Mouse (Mus musculus) heart, embryonic 14.5 days (tissue): ENCODE results near the gene 2010111I01Rik. TPM values are rescaled to one million over a fixed set of nuclear protein-coding genes. Genes with fewer than 3 reads are reported as not detected.

ENCODE experiments used
- ATAC-seq: fragments of 200-750 bp; cut with Nextera tagmentation; 2 replicates; pipeline ENCODE4 v1.8.0; 2017; ENCODE audit warnings: low read depth, moderate TSS enrichment; ENCODE audit not compliant: insufficient number of reproducible peaks, insufficient read depth, low FRiP score
- H3K27ac ChIP-seq, 2 experiments: fragments of 200-500 bp in 1 of 2; fragments of 300-500 bp in 1 of 2; sonication (generic) in 1 of 2; replicated peaks in 1 of 2; 2 replicates each; pipeline ENCODE4 v1.5.1; 2012 to 2014; ENCODE audit warnings: low read depth in 2 of 2, low read length in 2 of 2, control low read depth in 1 of 2, mild to moderate bottlenecking in 1 of 2, mixed read lengths in 1 of 2; ENCODE audit not compliant: control insufficient read depth in 1 of 2, insufficient read depth in 1 of 2
- H3K27me3 ChIP-seq: fragments of 300-500 bp; sonication (generic); 2 replicates; pipeline ENCODE4 v1.6.1; 2014; ENCODE audit warnings: mild to moderate bottlenecking, low read length, control low read depth; ENCODE audit not compliant: control insufficient read depth, insufficient read depth
- H3K36me3 ChIP-seq: fragments of 300-500 bp; sonication (generic); 2 replicates; pipeline ENCODE4 v1.6.1; 2014; ENCODE audit warnings: mild to moderate bottlenecking, control low read depth, low read length, mixed read lengths; ENCODE audit not compliant: control insufficient read depth, insufficient read depth
- H3K4me1 ChIP-seq, 2 experiments: fragments of 200-500 bp in 1 of 2; fragments of 300-500 bp in 1 of 2; sonication (generic) in 1 of 2; 2 replicates each; pipeline ENCODE4 v1.6.1; 2012 to 2014; ENCODE audit warnings: low read length in 2 of 2, control low read depth in 1 of 2, mixed read lengths in 1 of 2; ENCODE audit not compliant: control insufficient read depth in 2 of 2, insufficient read depth in 2 of 2
- H3K4me2 ChIP-seq: fragments of 300-500 bp; sonication (generic); 2 replicates; pipeline ENCODE4 v1.6.1; 2014; ENCODE audit warnings: mild to moderate bottlenecking, low read length
- H3K4me3 ChIP-seq, 2 experiments: fragments of 200-500 bp in 1 of 2; fragments of 300-500 bp in 1 of 2; sonication (generic) in 1 of 2; 2 replicates each; pipeline ENCODE4 v1.5.1; 2012 to 2014; ENCODE audit warnings: low read length in 2 of 2, mild to moderate bottlenecking in 2 of 2, control low read depth in 1 of 2, low read depth in 1 of 2, moderate library complexity in 1 of 2; ENCODE audit not compliant: control insufficient read depth in 1 of 2, insufficient read depth in 1 of 2
- H3K9ac ChIP-seq: fragments of 300-500 bp; sonication (generic); 2 replicates; pipeline ENCODE4 v1.6.1; 2014; ENCODE audit warnings: mild to moderate bottlenecking, low read length
- H3K9me3 ChIP-seq: fragments of 300-500 bp; sonication (generic); 2 replicates; pipeline ENCODE4 v1.6.1; 2016; ENCODE audit warnings: low read length, control low read depth; ENCODE audit not compliant: control insufficient read depth
- WGBS: fragments of 180-500 bp; shearing (Covaris S2); extraction: QIAGEN DNeasy Blood & Tissue Kit; methylation state at CpG from one replicate; pipeline ENCODE4 v1.1.7; 2014; 5-methylcytosine and 5-hydroxymethylcytosine counted together
- polyA plus RNA-seq: library from polyadenylated mRNA; unstranded; fragments of >200 nt; fragmentation: Nextera tagmentation; extraction: Ambion mirVana; gene quantifications from 2 replicates; pipeline ENCODE4 v1.2.1, GENCODE M21; 2014

2010111I01Rik gene
- polyA plus RNA-seq, 1 experiment from 2014 or later = 69.5 TPM

DNA sequence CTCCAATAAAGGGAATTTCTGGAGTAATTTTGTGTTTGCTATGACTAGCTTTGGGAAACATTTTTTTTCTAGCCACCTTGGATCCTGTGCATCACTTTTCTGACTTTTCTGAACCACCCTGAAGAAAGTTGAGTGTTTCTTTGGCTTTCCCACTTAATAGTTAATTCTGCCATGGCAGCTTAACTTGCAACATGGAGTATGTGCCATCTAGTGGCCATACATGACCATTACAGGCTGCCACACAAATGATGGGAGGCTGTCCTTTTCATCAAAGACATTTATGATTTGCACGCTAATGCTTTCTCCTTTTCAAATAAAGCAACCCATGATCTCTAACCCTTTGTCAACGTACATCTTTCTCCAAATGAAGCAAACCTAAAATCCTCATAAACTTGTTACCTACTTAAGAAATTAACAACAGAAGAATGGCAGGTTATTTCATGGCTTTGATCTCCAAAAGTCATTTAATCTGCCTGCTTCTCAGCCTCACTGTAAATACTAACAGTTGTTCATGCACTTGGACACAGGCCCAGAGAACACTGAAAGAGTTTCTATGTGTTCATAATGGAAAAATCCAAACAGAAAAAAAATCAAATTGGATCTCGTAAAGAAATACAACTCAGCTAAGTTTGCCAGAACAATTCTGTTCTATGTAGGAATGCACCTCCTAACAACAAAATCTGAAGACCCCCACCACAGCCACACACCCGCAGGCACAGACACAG is 368.0 kb downstream of the 2010111I01Rik start:
- no peaks in the 10 kb centered on the region for H3K9me3 ChIP-seq
- no peak overlapping the region for H3K27ac ChIP-seq
- ATAC-seq = no peak
- no peak overlapping the region for H3K4me2 ChIP-seq
- no peak overlapping the region for H3K9ac ChIP-seq
- peaks cover 4% of the 10 kb centered on the region; the same call in 1 of the 2 replicates for H3K36me3 ChIP-seq
- no peak overlapping the region for H3K4me3 ChIP-seq
- no peaks in the 10 kb centered on the region for H3K27me3 ChIP-seq
- no peaks in the 10 kb centered on the region; a peak in 1 of 4 replicates for H3K4me1 ChIP-seq
- 41% methylated on average over 4 of the region's 4 CpGs for WGBS

DNA sequence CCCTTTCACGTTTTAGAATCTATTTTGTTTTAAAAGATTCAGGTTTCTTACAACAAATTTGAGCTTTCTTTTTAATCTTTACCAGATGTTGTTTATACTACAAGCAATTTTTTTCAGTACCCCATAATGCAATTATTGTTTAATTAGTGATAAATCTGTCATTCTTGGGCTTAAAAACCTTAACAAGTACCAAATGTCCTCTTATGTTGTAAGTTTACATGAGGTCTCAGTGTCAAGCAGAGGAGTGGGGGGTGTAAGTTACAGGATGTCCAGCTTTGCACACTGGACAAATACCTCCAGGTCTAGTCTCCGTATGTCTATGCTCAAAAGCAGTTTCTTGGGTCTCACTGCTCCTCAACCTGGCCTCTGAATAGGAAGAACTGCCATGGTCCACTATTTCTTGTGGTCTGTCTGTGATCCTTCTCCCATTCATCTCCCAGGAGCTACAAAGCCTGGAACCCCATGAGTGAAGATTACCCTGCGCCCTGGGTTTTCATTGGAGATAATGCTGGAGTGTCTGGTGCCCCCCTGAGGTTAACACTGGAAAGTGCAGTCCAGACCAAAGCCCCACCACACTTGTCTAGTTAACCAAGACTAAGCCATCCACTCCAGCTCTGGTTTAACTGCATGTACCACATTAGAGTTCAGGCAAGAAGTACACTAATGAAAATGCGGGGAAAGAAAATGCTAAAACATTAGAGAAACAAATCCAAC is 370.9 kb downstream of the 2010111I01Rik start:
- H3K9me3 ChIP-seq = no peaks in the 10 kb centered on the region
- H3K4me1 ChIP-seq = no peaks in the 10 kb centered on the region; a peak in 1 of 4 replicates
- H3K4me2 ChIP-seq = no peak overlapping the region
- H3K36me3 ChIP-seq = no peaks in the 10 kb centered on the region
- H3K4me3 ChIP-seq = no peak overlapping the region
- 73% methylated on average over 4 of the region's 4 CpGs for WGBS
- no peak overlapping the region for H3K9ac ChIP-seq
- no peak overlapping the region for H3K27ac ChIP-seq
- H3K27me3 ChIP-seq = no peaks in the 10 kb centered on the region
- no peak for ATAC-seq

DNA sequence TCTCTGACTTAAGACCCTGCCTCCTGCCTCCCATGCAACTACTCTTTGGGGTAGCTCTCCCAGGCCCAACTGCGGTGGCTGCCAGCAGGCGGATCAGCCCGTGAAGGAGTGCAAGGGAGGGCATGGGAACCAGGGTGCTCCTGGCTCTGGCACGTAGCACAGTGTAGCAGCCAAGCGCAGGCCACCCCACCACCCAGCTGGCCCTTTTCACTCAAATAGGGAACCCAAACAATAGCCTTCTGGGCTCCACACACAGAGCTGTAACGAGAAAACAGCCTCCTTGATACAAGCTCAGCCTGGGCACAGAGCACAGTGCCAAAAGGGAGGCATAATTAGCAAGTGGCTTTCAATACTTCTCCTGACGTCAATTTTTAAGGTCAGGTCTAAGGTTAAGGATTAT is 371.6 kb downstream of the 2010111I01Rik start:
- Histone ChIP-seq H3K27ac (no peak overlapping the region), H3K27me3 (no peaks in the 10 kb centered on the region), H3K9me3 (no peaks in the 10 kb centered on the region), H3K4me1 (no peaks in the 10 kb centered on the region), H3K4me2 (no peak overlapping the region), H3K4me3 (no peak overlapping the region), H3K9ac (no peak overlapping the region), H3K36me3 (no peaks in the 10 kb centered on the region)
- no peak for ATAC-seq
- 70% methylated on average over 7 of the region's 7 CpGs for WGBS

DNA sequence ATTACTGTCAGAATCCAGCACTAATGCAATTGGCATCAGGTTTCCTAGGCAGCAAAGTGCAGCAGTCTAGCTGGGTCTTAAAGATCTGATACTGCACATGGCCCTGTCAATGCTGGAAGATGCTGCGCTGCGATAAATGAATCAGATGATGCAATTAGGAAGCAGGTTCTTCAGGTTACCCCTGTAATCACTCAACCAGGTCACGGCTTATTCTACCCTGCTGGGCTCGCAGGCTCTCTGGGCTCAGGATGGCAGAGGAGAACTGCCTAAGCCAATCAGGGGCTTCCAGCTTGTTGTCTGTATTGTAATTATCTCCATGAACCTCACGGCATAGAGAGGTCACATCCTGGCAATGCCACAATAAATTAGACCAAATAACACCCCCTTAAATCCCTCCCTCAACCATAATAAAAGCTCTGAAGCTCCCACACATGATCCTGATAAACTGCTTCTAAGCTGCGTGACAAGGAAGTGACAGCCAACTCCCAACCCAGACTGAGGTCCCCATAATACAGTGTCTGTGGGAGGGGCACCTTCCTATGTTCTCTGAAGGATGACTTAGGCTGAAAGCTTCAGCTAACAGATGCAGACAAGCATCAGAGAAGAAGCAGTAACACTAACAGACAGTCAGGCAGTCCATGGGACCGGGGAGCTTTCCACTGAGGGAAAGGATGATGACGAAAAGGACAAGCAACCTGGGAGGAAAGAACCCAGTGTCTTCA is 372.7 kb downstream of the 2010111I01Rik start:
- no peak for ATAC-seq
- Histone ChIP-seq H3K4me3 (no peak overlapping the region), H3K9me3 (no peaks in the 10 kb centered on the region), H3K4me2 (no peak overlapping the region), H3K27ac (no peak overlapping the region), H3K27me3 (no peaks in the 10 kb centered on the region), H3K9ac (no peak overlapping the region), H3K4me1 (no peaks in the 10 kb centered on the region), H3K36me3 (no peaks in the 10 kb centered on the region)
- WGBS = 69% methylated on average over 8 of the region's 8 CpGs

DNA sequence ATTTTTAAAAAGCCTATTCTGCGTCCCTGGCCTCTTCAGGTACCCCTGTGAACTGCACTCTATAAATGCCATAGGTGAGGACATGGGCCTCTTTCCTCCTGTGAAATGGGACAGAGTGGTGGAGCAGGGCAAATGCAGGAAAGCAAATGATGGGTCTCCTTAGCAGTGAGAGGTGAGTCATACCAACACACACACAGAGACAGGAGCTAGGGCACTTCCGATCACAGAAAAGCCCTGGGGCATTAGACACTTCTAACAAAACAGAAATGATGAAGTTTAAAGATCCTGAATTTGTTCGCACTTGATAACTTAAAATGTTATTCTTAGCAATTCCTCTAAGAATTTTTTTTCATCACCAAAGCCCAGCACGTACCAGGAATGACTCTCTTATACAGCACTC is 375.3 kb downstream of the 2010111I01Rik start:
- Histone ChIP-seq H3K27ac (no peak overlapping the region), H3K9ac (no peak overlapping the region), H3K4me2 (no peak overlapping the region), H3K36me3 (no peaks in the 10 kb centered on the region), H3K4me3 (no peak overlapping the region), H3K27me3 (no peaks in the 10 kb centered on the region), H3K4me1 (no peaks in the 10 kb centered on the region), H3K9me3 (no peaks in the 10 kb centered on the region)
- WGBS = 81% methylated on average over 4 of the region's 4 CpGs
- ATAC-seq = no peak

DNA sequence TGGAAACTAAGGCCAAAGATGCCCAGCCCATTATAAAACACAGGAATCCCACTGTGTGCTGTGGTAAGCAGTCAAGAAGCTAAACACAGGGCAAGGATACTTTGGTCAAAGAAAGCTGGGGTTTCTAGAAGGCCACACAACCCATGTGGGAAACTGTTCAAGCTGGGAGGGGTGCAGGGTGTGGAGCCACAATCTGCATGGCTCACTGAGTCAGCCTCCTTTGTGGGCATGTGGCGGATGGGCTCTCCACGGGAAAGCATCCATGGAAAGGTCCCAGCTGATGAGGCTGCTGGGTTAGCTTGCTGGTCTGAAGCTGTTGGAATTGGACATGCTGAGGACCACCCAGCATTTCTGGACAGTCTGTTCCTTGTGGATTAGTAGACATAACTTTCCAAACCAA is 378.1 kb downstream of the 2010111I01Rik start:
- Histone ChIP-seq H3K4me3 (no peak overlapping the region), H3K27ac (no peak overlapping the region), H3K27me3 (no peaks in the 10 kb centered on the region), H3K36me3 (no peaks in the 10 kb centered on the region), H3K9ac (no peak overlapping the region), H3K4me1 (no peaks in the 10 kb centered on the region), H3K9me3 (no peaks in the 10 kb centered on the region), H3K4me2 (no peak overlapping the region)
- ATAC-seq = no peak
- 81% methylated on average over 2 of the region's 2 CpGs for WGBS

DNA sequence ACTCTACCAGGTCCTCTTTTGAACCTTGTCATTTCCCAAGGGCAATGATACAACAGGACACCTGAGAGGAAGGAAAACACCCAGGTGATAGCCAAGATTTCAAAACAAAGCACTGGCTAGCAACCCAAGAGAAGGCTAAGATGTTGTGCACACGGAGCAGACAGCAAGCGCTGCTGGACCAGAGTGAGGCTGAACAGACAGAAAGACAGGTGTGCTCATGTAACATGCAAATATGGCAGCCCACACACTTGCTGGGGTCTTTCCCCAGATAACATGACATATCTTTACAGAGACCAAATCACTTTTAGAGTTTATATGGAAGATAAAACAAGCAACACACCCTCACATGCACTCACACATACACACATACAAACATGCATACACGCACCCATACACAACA is 379.8 kb downstream of the 2010111I01Rik start:
- no peak overlapping the region for H3K4me2 ChIP-seq
- no peak overlapping the region for H3K27ac ChIP-seq
- WGBS = 94% methylated on average over 3 of the region's 3 CpGs
- no peaks in the 10 kb centered on the region for H3K27me3 ChIP-seq
- H3K9me3 ChIP-seq = no peaks in the 10 kb centered on the region
- H3K36me3 ChIP-seq = no peaks in the 10 kb centered on the region
- no peak for ATAC-seq
- H3K9ac ChIP-seq = no peak overlapping the region
- no peak overlapping the region for H3K4me3 ChIP-seq
- H3K4me1 ChIP-seq = no peaks in the 10 kb centered on the region
